Mouse (Mus musculus) embryonic facial prominence, embryonic 11.5 days (tissue): ENCODE measurements around the gene St7. TPM values are rescaled to one million over a fixed set of nuclear protein-coding genes. Genes with fewer than 3 reads are reported as not detected.

Source experiments
- ATAC-seq: fragments of 200-750 bp; cut with Nextera tagmentation; replicated peaks from 2 replicates; pipeline ENCODE4 v1.8.0; 2017; ENCODE audit warnings: low read depth; ENCODE audit not compliant: insufficient number of reproducible peaks, low FRiP score, low TSS enrichment
- DNase-seq: peaks from one replicate; pipeline ENCODE4 v3.0.0-alpha.2; 2015; ENCODE audit warnings: low spot score
- H3K27ac ChIP-seq: fragments of 300-500 bp; sonication (generic); replicated peaks from 2 replicates; pipeline ENCODE4 v1.5.1; 2014; ENCODE audit warnings: mild to moderate bottlenecking, low read depth, low read length, control low read depth
- H3K27me3 ChIP-seq: fragments of 300-500 bp; sonication (generic); 2 replicates; pipeline ENCODE4 v1.6.1; 2014; ENCODE audit warnings: mild to moderate bottlenecking, low read length, moderate library complexity, mixed read lengths; ENCODE audit not compliant: control insufficient read depth, insufficient read depth
- H3K36me3 ChIP-seq: fragments of 300-500 bp; sonication (generic); replicated peaks from 2 replicates; pipeline ENCODE4 v1.6.1; 2014; ENCODE audit warnings: low read depth, mild to moderate bottlenecking, low read length, moderate library complexity, mixed read lengths; ENCODE audit not compliant: control insufficient read depth, insufficient read depth
- H3K4me1 ChIP-seq: fragments of 300-500 bp; sonication (generic); 2 replicates; pipeline ENCODE4 v1.6.1; 2014; ENCODE audit warnings: low read length, mixed read lengths; ENCODE audit not compliant: control insufficient read depth, insufficient read depth
- H3K4me2 ChIP-seq: fragments of 300-500 bp; sonication (generic); 2 replicates; pipeline ENCODE4 v1.6.1; 2014; ENCODE audit warnings: low read depth, mild to moderate bottlenecking, control low read depth, low read length, moderate library complexity
- H3K4me3 ChIP-seq: fragments of 300-500 bp; sonication (generic); 2 replicates; pipeline ENCODE4 v1.5.1; 2014; ENCODE audit warnings: low read depth, low read length, control low read depth
- H3K9ac ChIP-seq: fragments of 300-500 bp; sonication (generic); replicated peaks from 2 replicates; pipeline ENCODE4 v1.6.1; 2014; ENCODE audit warnings: mild to moderate bottlenecking, control low read depth, low read length
- H3K9me3 ChIP-seq: fragments of 300-500 bp; sonication (generic); replicated peaks from 2 replicates; pipeline ENCODE4 v1.6.1; 2016; ENCODE audit warnings: mild to moderate bottlenecking, low read length, inconsistent platforms, mixed read lengths; ENCODE audit not compliant: control insufficient read depth
- WGBS: fragments of 180-500 bp; shearing (Covaris S2); extraction: QIAGEN DNeasy Blood & Tissue Kit; methylation state at CpG from one replicate; pipeline ENCODE4 v1.1.7; 2014; 5-methylcytosine and 5-hydroxymethylcytosine counted together
- polyA plus RNA-seq: library from polyadenylated mRNA; unstranded; fragments of >200 nt; fragmentation: Nextera tagmentation; extraction: Ambion mirVana; gene quantifications from 2 replicates; pipeline ENCODE4 v1.2.1, GENCODE M21; 2014

The St7 gene
- polyA plus RNA-seq, 1 experiment from 2014 or later: 25.5 TPM

- Histone ChIP-seq H3K36me3 (no peaks in the 10 kb centered on the region), H3K4me1 (no peaks in the 10 kb centered on the region), H3K4me3 (no peak overlapping the region), H3K27ac (no peak overlapping the region), H3K9me3 (no peaks in the 10 kb centered on the region), H3K9ac (no peak overlapping the region), H3K27me3 (no peaks in the 10 kb centered on the region), H3K4me2 (no peak overlapping the region)
- DNase-seq (no peak), ATAC-seq (no peak)
- 88% methylated on average over 3 of the region's 3 CpGs for WGBS
Observed at GRCm38 (mm10) chr6:17974416-17974815, 281.7 kb downstream of the St7 start.

- Histone ChIP-seq H3K4me2 (no peak overlapping the region), H3K9ac (no peak overlapping the region), H3K4me1 (no peaks in the 10 kb centered on the region), H3K27me3 (no peaks in the 10 kb centered on the region), H3K27ac (no peak overlapping the region), H3K36me3 (no peaks in the 10 kb centered on the region), H3K9me3 (no peaks in the 10 kb centered on the region), H3K4me3 (no peak overlapping the region)
- ATAC-seq (no peak), DNase-seq (no peak)
- WGBS: 61% methylated on average over 1 of the region's 1 CpGs
Observed at GRCm38 (mm10) chr6:17977165-17977564, 284.4 kb downstream of the St7 start.

GRCm38 (mm10) chr6:17978324-17978723, 285.6 kb downstream of the St7 start:
- Histone ChIP-seq H3K9ac (no peak overlapping the region), H3K36me3 (no peaks in the 10 kb centered on the region), H3K4me1 (no peaks in the 10 kb centered on the region), H3K4me2 (no peak overlapping the region), H3K27me3 (no peaks in the 10 kb centered on the region), H3K9me3 (no peaks in the 10 kb centered on the region), H3K4me3 (no peak overlapping the region), H3K27ac (no peak overlapping the region)
- DNase-seq: no peak
- WGBS: 78% methylated on average over 5 of the region's 5 CpGs
- no peak for ATAC-seq

- DNase-seq (no peak), ATAC-seq (no peak)
- no peak overlapping the region for H3K9ac ChIP-seq
- no peaks in the 10 kb centered on the region for H3K4me1 ChIP-seq
- no peak overlapping the region for H3K4me3 ChIP-seq
- H3K9me3 ChIP-seq: no peaks in the 10 kb centered on the region
- no peaks in the 10 kb centered on the region for H3K27me3 ChIP-seq
- no peaks in the 10 kb centered on the region for H3K36me3 ChIP-seq
- H3K27ac ChIP-seq: no peak overlapping the region
- WGBS: 89% methylated on average over 3 of the region's 3 CpGs
- no peak overlapping the region for H3K4me2 ChIP-seq
Observed at GRCm38 (mm10) chr6:17978881-17979280, 286.1 kb downstream of the St7 start.

DNA sequence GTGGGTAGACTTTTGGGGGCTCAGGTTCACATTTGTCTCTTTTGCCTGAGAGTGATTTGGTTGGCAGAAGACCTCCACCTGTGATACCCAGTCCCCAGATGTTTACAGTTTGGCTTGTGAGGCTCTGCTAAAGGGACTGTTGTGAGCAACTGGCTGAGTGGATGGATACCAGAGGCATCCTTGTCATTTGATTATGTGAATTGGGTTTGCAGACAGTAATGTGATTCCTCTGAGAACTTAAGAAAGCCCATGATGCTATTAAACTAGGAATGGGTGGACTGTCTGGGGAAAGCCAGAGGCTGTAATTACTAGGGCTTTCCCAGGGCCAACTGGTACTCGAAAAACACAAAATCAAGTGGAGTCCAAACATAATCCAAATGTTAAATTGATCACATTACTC, 286.6 kb downstream of the St7 start:
- WGBS: 59% methylated on average over 1 of the region's 1 CpGs
- H3K27ac ChIP-seq: no peak overlapping the region
- H3K4me3 ChIP-seq: no peak overlapping the region
- H3K36me3 ChIP-seq: no peaks in the 10 kb centered on the region
- H3K4me1 ChIP-seq: no peaks in the 10 kb centered on the region
- DNase-seq (no peak), ATAC-seq (no peak)
- no peak overlapping the region for H3K9ac ChIP-seq
- no peaks in the 10 kb centered on the region for H3K27me3 ChIP-seq
- no peak overlapping the region for H3K4me2 ChIP-seq
- H3K9me3 ChIP-seq: no peaks in the 10 kb centered on the region

DNA sequence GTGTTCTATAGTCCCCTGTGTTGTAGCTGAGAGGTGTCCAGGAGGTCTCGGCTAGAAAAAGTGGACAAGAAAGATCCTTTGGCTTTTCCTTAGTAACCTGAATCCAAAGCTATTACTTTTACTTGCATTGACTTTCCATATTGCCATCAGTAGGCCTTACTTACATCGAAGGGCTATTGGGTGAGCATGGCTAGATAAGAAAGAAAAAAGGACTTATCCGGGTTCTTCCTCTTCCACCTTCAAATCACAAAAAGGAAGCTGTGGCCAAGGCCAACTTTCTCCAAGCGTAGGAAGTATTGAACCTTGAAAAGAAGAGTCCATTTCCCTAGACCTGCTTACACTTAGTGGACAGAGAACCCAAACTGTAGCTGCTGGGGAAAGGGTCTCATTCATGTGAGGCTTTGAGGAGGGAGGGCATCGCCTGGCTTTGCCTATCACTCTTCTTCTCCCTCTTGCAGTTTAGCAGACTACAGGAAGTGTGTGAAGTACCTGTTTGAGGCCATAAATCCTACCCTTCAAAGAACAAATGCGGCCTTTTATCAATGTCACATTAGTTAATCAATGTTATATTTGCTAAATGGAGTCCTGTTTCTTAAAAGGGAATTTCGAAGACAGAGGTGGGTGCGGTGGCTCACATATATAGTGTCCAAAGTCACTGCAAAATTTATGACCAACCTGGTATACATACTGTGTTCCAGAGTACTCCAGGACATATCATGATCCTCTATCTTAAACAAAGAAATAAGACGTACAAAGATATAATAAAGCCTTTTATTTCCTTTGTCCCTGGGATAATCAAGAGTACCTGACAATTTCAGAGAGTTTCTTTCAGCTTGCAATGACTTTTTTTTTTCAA, 297.7 kb downstream of the St7 start:
- 89% methylated on average over 9 of the region's 9 CpGs for WGBS
- H3K4me2 ChIP-seq: no peak overlapping the region
- no peak overlapping the region for H3K4me3 ChIP-seq
- DNase-seq: no peak
- no peak overlapping the region for H3K27ac ChIP-seq
- H3K27me3 ChIP-seq: no peaks in the 10 kb centered on the region
- no peaks in the 10 kb centered on the region for H3K36me3 ChIP-seq
- H3K4me1 ChIP-seq: no peaks in the 10 kb centered on the region
- ATAC-seq: no peak
- H3K9me3 ChIP-seq: no peaks in the 10 kb centered on the region
- no peak overlapping the region for H3K9ac ChIP-seq

GRCm38 (mm10) chr6:17991625-17992024, 298.9 kb downstream of the St7 start:
- 65% methylated on average over 7 of the region's 7 CpGs for WGBS
- no peak for ATAC-seq

More at GRCm38 (mm10) chr6:17991625-17992024, 298.9 kb downstream of the St7 start:
- H3K27ac ChIP-seq: no peak overlapping the region
- no peak overlapping the region for H3K4me3 ChIP-seq
- no peaks in the 10 kb centered on the region for H3K4me1 ChIP-seq
- no peaks in the 10 kb centered on the region for H3K36me3 ChIP-seq
- no peak overlapping the region for H3K9ac ChIP-seq
- no peak overlapping the region for H3K4me2 ChIP-seq
- no peak for DNase-seq
- no peaks in the 10 kb centered on the region for H3K9me3 ChIP-seq
- H3K27me3 ChIP-seq: no peaks in the 10 kb centered on the region
